Mouse (Mus musculus) embryo, embryonic 11 days (tissue): ENCODE measurements around the gene Ostf1.
A peak's percentile ranks its signal among the peaks of the same experiment; 100 is the strongest.

Source experiments
- DNase-seq: peaks from one replicate; pipeline ENCODE4 v3.0.0-alpha.2; 2015

Gene Ostf1

GRCm38 (mm10) chr19:18631644-18632219 is at the start of gene Ostf1, which contains the start of gene Nmrk1:
TSS of gene Ostf1 (minus strand) at chr19:18631823.
TSS of gene Nmrk1 (plus strand) at chr19:18631950.
- peak; percentile 96 for DNase-seq

GRCm38 (mm10) chr19:18673116-18673515 is 41.5 kb upstream of the Ostf1 start:
- no peak for DNase-seq

GRCm38 (mm10) chr19:18672498-18672897 is 40.9 kb upstream of the Ostf1 start:
- no peak for DNase-seq

GRCm38 (mm10) chr19:18671056-18671741 is 39.6 kb upstream of the Ostf1 start:
- peak; percentile 59 for DNase-seq

- peak; percentile 100 for DNase-seq
These were observed 39.0 kb upstream of the Ostf1 start, which contains the start of gene Carnmt1 for GRCm38 (mm10) chr19:18670608-18671007. TSS of gene Carnmt1 (plus strand) at chr19:18670764.

GRCm38 (mm10) chr19:18669551-18669950 is 37.9 kb upstream of the Ostf1 start:
- DNase-seq, result no peak

GRCm38 (mm10) chr19:18666966-18667365 is 35.3 kb upstream of the Ostf1 start:
- no peak for DNase-seq

GRCm38 (mm10) chr19:18663904-18664303 is 32.3 kb upstream of the Ostf1 start:
- DNase-seq, result no peak

GRCm38 (mm10) chr19:18661683-18662082 is 30.1 kb upstream of the Ostf1 start:
- no peak for DNase-seq

- DNase-seq, result no peak
These were observed 28.8 kb upstream of the Ostf1 start for GRCm38 (mm10) chr19:18660466-18660865.

GRCm38 (mm10) chr19:18659349-18659748 is 27.7 kb upstream of the Ostf1 start:
- no peak for DNase-seq

GRCm38 (mm10) chr19:18658473-18658872 is 26.9 kb upstream of the Ostf1 start:
- DNase-seq, result no peak

GRCm38 (mm10) chr19:18655999-18656398 is 24.4 kb upstream of the Ostf1 start:
- no peak for DNase-seq

GRCm38 (mm10) chr19:18654984-18655383 is 23.4 kb upstream of the Ostf1 start:
- no peak for DNase-seq

- DNase-seq, result no peak
These were observed 22.7 kb upstream of the Ostf1 start for GRCm38 (mm10) chr19:18654330-18654729.

GRCm38 (mm10) chr19:18653058-18653457 is 21.4 kb upstream of the Ostf1 start:
- DNase-seq, result no peak

- no peak for DNase-seq
These were observed 21.0 kb upstream of the Ostf1 start for GRCm38 (mm10) chr19:18652592-18652991.

GRCm38 (mm10) chr19:18650473-18650872 is 18.9 kb upstream of the Ostf1 start:
- DNase-seq, result no peak

- DNase-seq, result no peak
These were observed 18.3 kb upstream of the Ostf1 start for GRCm38 (mm10) chr19:18649955-18650354.

GRCm38 (mm10) chr19:18648558-18648945 is 16.9 kb upstream of the Ostf1 start:
- DNase-seq, result no peak

- DNase-seq, result no peak
These were observed 16.3 kb upstream of the Ostf1 start for GRCm38 (mm10) chr19:18647775-18648557.

- no peak for DNase-seq
These were observed 15.3 kb upstream of the Ostf1 start for GRCm38 (mm10) chr19:18646853-18647420.

GRCm38 (mm10) chr19:18646397-18646796 is 14.8 kb upstream of the Ostf1 start:
- no peak for DNase-seq
